Mouse (Mus musculus): ENCODE results near the gene Slc9a3r1.
A peak's percentile ranks its signal among the peaks of the same experiment; 100 is the strongest.

The Slc9a3r1 gene

DNA sequence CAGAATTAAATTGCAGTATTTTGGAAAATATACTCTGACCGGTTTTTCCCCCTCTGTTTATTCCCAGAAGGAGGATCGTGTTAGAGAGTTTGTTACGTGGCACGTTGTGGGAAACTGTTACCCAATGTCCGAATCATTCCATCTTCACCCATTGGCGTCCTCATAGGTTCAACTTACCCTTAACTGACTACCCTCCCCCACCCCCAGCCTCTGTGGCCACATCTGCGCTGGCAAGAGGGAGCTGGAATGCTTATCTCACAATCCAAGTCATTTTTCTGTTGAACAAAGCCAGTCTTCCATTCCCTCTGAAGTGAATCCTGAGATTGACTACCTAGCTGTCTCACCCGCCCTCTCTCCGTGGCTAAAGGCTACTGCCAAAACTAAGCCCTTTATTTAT is 938 bp upstream of the Slc9a3r1 start:
- no peak for DNase-seq (ENCODE audit: low spot score in 2 of 2)

- DNase-seq (ENCODE audit: low spot score in 2 of 2): no peak
These were observed 518 bp downstream of the Slc9a3r1 start for GRCm38 (mm10) chr11:115163568-115164150.

- DNase-seq (ENCODE audit: low spot score in 2 of 2): no peak
These were observed 1.3 kb downstream of the Slc9a3r1 start for GRCm38 (mm10) chr11:115164341-115164975.

GRCm38 (mm10) chr11:115164976-115165374 is 1.8 kb downstream of the Slc9a3r1 start:
- no peak for DNase-seq (ENCODE audit: low spot score in 2 of 2)

DNA sequence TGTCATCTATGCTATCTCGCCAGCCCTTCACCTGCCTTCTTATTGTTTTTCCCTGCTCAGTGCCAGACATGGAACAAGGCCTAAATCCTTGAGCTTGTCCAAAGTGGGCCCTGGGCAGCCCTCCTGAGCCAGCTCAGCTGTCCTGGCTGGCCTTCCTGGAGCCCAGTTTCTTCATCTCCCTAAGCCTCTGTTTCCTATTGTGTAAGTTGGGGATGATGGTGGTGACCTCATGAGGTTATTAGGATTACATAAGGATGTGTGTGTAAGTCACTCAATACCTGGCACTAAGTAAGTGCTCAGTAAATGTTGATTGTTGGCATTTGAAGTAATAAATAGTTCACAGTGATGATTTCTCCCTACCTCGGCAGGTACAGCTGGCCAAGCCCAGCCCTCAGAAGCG is 3.6 kb downstream of the Slc9a3r1 start:
- DNase-seq (ENCODE audit: low spot score in 2 of 2): no peak

- DNase-seq (ENCODE audit: low spot score in 2 of 2): no peak
These were observed 4.6 kb downstream of the Slc9a3r1 start for GRCm38 (mm10) chr11:115167631-115168249.

GRCm38 (mm10) chr11:115169430-115169829 is 6.3 kb downstream of the Slc9a3r1 start:
- no peak for DNase-seq (ENCODE audit: low spot score in 2 of 2)

- DNase-seq (ENCODE audit: low spot score in 2 of 2): no peak
These were observed 8.0 kb downstream of the Slc9a3r1 start for GRCm38 (mm10) chr11:115171125-115171524.

- no peak for DNase-seq (ENCODE audit: low spot score in 2 of 2)
These were observed 9.7 kb downstream of the Slc9a3r1 start for GRCm38 (mm10) chr11:115172825-115173287.

DNA sequence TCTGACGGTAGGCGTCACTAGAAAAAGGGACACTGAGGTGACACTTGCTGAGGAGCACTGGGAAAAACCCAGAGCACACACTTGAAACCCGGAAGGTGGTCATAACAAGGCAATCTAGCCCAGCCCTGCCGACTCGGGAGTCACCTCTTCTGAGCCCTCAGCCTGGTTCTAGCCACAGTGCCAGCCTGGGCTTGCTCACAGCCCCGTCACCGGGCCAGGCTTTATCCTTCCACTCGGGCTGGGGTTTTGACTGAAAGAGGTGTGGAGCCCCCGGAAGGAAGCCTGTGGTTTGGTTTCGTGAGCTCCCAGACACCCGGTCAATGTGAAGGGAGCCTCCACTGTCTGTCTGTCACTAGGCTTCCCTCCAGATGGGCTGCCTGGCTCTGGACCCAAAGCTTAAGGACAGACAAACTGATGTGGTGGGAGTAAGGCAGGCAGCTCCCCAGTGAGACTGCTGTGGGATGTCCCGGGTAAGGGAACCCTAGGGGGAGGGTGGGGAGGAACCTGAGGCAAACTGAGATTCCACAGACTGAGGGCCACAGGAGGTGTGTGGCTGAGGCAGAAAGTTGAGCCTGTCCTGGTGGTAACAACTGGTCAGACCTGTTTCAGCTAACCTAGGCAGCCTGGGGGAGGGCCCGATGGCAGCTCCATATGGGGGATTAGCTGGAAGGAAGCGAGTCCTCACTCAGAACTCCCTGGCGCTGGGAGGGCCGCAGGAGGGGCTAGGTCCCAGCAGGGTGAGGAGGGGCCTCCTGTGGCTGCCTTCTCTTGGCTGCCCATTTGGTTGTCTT is 10.6 kb downstream of the Slc9a3r1 start:
- no peak for DNase-seq (ENCODE audit: low spot score in 2 of 2)

- no peak for DNase-seq (ENCODE audit: low spot score in 2 of 2)
These were observed 13.5 kb downstream of the Slc9a3r1 start for GRCm38 (mm10) chr11:115176399-115177190.

DNA sequence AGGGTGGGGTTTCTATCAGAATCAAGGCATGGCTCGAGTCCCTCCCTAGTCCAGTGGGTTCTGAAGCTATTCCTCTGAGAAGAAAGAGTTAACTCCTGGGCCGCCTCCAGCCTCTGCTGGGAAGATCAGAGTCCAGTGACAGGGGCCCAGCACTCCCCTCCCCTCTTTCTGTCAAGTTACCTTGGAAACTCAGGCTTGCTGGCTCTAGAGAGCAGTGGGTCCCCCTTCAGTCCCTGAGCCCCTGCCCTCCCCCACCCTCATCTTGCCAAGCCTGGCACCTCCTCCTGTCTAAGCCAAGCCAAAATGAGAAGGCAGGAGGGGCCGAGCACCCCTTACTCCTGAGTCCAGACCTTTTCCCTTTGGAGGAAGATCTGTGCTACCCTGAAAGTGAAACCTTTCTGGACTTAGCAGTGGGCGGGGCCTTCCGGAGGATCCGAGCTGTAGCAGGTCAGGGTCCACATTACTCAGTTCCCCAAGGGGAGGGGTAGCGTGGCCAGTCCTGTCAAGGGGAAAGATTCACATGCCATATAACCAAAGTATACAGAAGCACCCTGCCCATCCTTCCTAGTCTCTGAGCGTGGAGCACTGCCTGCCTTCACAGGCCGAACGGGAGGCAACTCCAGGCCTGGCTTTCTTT is 14.5 kb downstream of the Slc9a3r1 start:
- DNase-seq (ENCODE audit: low spot score in 2 of 2): no peak

DNA sequence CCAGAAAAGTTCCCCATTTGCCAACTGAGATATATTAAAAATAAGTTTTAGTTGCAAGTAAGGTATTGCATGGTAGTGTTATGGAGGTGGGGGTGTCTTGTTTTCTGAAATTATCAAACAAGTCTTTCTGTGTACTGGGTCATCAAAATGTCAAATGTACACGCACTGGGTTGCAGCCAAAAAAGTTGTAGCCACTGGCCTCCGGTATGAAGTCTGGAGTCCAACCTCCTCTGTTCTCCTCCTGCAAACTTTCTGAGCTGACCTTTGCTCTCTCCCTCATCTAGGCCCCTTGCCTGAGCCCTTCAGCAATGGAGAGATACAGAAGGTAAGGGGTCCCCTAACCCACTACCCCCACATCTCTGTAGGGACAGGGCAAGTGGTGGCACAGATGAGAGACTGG is 15.6 kb downstream of the Slc9a3r1 start:
- DNase-seq (ENCODE audit: low spot score in 2 of 2): no peak

GRCm38 (mm10) chr11:115179191-115179590 is 16.1 kb downstream of the Slc9a3r1 start:
- peak in 1 of 2 experiments; percentile 31 for DNase-seq (ENCODE audit: low spot score in 2 of 2)

GRCm38 (mm10) chr11:115179881-115180280 is 16.7 kb downstream of the Slc9a3r1 start:
- DNase-seq (ENCODE audit: low spot score in 2 of 2): no peak

- DNase-seq (ENCODE audit: low spot score in 2 of 2): no peak
These were observed 18.9 kb downstream of the Slc9a3r1 start for GRCm38 (mm10) chr11:115181913-115182638.

- no peak for DNase-seq (ENCODE audit: low spot score in 2 of 2)
These were observed 21.8 kb downstream of the Slc9a3r1 start for GRCm38 (mm10) chr11:115184973-115185372.

DNA sequence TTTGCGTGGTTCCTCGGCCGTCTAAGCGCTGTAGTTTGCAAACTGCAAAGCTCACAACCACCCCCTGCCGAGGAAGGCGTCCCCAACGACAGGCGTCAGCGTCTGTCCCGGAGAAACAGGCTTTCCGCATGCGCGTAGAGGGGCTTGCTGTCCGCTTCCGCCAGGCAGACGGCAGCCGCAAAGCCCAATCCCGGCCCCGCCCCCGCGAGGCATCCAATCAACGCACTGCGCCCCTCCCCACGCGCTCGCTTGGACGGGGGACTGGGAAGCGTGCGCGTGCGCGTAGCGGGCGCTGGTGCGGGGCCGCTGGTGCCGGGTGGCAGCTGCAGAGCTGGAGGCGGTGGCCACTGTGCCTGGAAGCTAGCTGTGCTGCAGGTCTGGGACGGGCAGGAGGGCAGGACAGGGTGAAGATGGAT is 24.1 kb downstream of the Slc9a3r1 start, which contains the start of gene Tmem104:
Gene Tmem104 (plus strand): TSS at position 264 of the 416 bp plus-strand sequence.
- peak; percentile 98 for DNase-seq (ENCODE audit: low spot score in 2 of 2)

DNA sequence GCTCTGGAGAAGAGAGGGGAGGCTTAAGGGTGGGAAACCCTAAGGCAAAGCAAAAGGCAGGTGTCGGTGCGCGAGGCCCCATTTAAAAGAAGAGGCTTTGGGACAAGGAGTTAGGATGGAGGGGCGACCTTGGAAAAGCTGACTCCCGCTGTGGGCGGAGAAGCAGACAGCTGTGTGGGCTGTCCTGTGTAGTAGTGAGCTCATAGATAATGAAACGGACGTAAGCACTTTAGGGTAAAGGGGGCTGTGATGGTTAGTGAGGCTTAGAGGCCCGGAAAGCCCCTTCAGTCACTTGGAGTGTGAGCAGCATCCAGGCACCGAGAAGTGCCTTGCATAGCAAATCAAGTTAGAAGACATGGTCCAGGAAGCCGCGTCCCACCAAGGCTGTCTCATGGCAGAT is 24.6 kb downstream of the Slc9a3r1 start, which contains the start of gene Nat9:
Gene Nat9 (minus strand): TSS at position 167 of the 400 bp plus-strand sequence.
- DNase-seq (ENCODE audit: low spot score in 2 of 2): no peak

Measured in right cerebral cortex, postnatal 36 days (tissue).